Mouse (Mus musculus) CD4-positive, CD25-positive, alpha-beta regulatory T cell, adult 9 weeks (primary cell): ENCODE measurements around the gene Cep95. TPM values are rescaled to one million over a fixed set of nuclear protein-coding genes. Genes with fewer than 3 reads are reported as not detected.

Experiments used
- polyA plus RNA-seq: library from polyadenylated mRNA; unstranded; fragments of 100-300 nt; shearing (Covaris generic); gene quantifications from one replicate; pipeline ENCODE4 v1.2.1, GENCODE M21; 2017

Gene Cep95
- 50.1 TPM for polyA plus RNA-seq

GRCm38 (mm10) chr11:106788775-106789459 is at the start of gene Cep95, which contains the start of gene Ddx5:
Gene Cep95 (plus strand): TSS chr11:106789252.
Gene Ddx5 (minus strand): TSS chr11:106789185.

GRCm38 (mm10) chr11:106750121-106750751 is 38.8 kb upstream of the Cep95 start, which contains the start of gene Pecam1:
Gene Pecam1 (minus strand): TSS chr11:106750628.

GRCm38 (mm10) chr11:106751039-106752018 is 37.7 kb upstream of the Cep95 start, which contains the start of gene Milr1:
Gene Milr1 (plus strand): TSS chr11:106751226.

GRCm38 (mm10) chr11:106779388-106780088 is 9.5 kb upstream of the Cep95 start, which contains the start of gene Polg2:
Gene Polg2 (minus strand): TSS chr11:106779537.

Other genes starting within 250 kb of the Cep95 start
- 28.7 TPM for gene Tex2, start 175.8 kb upstream of the Cep95 start, polyA plus RNA-seq
- 149 TPM for gene Pecam1, start 38.6 kb upstream of the Cep95 start, polyA plus RNA-seq
- 8.2 TPM for gene Milr1, start 38.0 kb upstream of the Cep95 start, polyA plus RNA-seq
- gene Polg2, start 9.7 kb upstream of the Cep95 start, polyA plus RNA-seq: 8.3 TPM
- gene Ddx5, start 67 bp upstream of the Cep95 start, polyA plus RNA-seq: 770 TPM
- gene Smurf2, start 131.5 kb downstream of the Cep95 start, polyA plus RNA-seq: 14.2 TPM
- 89.0 TPM for gene Kpna2, start 210.3 kb downstream of the Cep95 start, polyA plus RNA-seq
- 1.3 TPM for gene 1810010H24Rik, start 236.4 kb downstream of the Cep95 start, polyA plus RNA-seq